Mouse (Mus musculus) megakaryocyte, embryonic 14.5 days (primary cell): ENCODE data around the gene Snx5.

ENCODE experiments used
- FLI1 ChIP-seq: IDR thresholded peaks from 2 replicates; pipeline ENCODE4 v1.6.1; 2012; ENCODE audit warnings: low read length, inconsistent platforms, mixed read lengths
- GATA1 ChIP-seq: IDR thresholded peaks from 3 replicates; pipeline ENCODE4 v1.6.1; 2012; ENCODE audit warnings: mixed read lengths, low read length, inconsistent platforms, borderline replicate concordance

GRCm38 (mm10) chr2:144209425-144209824, 61.3 kb downstream of the Snx5 start:
- TF ChIP-seq GATA1 (no peak), FLI1 (no peak)
